Mouse (Mus musculus) liver, postnatal 0 days (tissue): ENCODE measurements at regions not wholly inside any gene's neighbourhood (a gene's known extent, or its start where the extent isn't known, plus 50 kb on each side); places are given as distances from the start of the nearest gene placed in this dataset.

Experiments
- CTCF ChIP-seq: sonication (generic); IDR thresholded peaks from 2 replicates; pipeline ENCODE4 v1.5.1; 2016; ENCODE audit warnings: antibody characterized with exemption, low read depth
- EP300 ChIP-seq: IDR thresholded peaks from 2 replicates; pipeline ENCODE4 v1.6.1; 2016; ENCODE audit warnings: antibody characterized with exemption, low read depth, mild to moderate bottlenecking

DNA sequence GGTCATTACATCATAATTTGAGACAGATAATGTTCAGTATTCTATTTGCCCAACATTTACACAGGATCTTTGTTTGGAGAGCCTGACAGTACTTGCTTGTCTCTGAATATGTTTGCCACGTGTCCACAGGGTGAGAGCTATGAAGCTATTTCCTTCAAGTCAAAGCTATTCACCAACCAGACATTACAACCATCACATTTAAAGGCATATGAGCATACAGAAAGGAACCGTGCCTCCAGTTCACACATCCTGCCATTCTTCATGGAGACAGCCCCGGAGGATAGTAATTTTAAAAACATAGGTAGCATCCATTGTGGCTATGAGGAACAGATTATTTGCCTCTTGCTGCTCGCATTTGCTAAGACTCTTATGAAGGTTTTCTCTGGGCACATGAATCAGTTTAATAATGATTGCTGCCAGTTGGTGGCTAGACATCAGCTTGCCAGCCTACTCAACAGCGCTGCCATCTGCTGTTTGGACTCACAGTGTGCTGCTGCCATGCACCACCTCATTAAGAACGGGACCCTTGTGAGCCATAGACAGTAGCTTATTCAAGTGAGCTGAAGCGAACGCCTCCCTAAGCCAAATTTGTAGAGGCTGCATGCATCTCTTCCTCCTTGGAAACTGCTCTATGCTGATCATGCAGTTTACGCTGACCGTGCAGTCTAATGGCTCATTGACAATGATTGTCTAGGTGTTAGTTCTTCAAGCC, 126.5 kb upstream of the Ccdc54 start:
- TF ChIP-seq CTCF: peak; percentile 45
- TF ChIP-seq EP300: no peak
